Mouse (Mus musculus) heart, embryonic 14.5 days (tissue): ENCODE measurements at regions not wholly inside any gene's neighbourhood (a gene's known extent, or its start where the extent isn't known, plus 50 kb on each side); places are given as distances from the start of the nearest gene placed in this dataset.

Source experiments
- ATAC-seq: fragments of 200-750 bp; cut with Nextera tagmentation; 2 replicates; pipeline ENCODE4 v1.8.0; 2017; ENCODE audit warnings: low read depth, moderate TSS enrichment; ENCODE audit not compliant: insufficient number of reproducible peaks, insufficient read depth, low FRiP score
- H3K27ac ChIP-seq, 2 experiments: fragments of 200-500 bp in 1 of 2; fragments of 300-500 bp in 1 of 2; sonication (generic) in 1 of 2; replicated peaks in 1 of 2; 2 replicates each; pipeline ENCODE4 v1.5.1; 2012 to 2014; ENCODE audit warnings: low read depth in 2 of 2, low read length in 2 of 2, control low read depth in 1 of 2, mild to moderate bottlenecking in 1 of 2, mixed read lengths in 1 of 2; ENCODE audit not compliant: control insufficient read depth in 1 of 2, insufficient read depth in 1 of 2
- H3K27me3 ChIP-seq: fragments of 300-500 bp; sonication (generic); 2 replicates; pipeline ENCODE4 v1.6.1; 2014; ENCODE audit warnings: mild to moderate bottlenecking, low read length, control low read depth; ENCODE audit not compliant: control insufficient read depth, insufficient read depth
- H3K36me3 ChIP-seq: fragments of 300-500 bp; sonication (generic); 2 replicates; pipeline ENCODE4 v1.6.1; 2014; ENCODE audit warnings: mild to moderate bottlenecking, control low read depth, low read length, mixed read lengths; ENCODE audit not compliant: control insufficient read depth, insufficient read depth
- H3K4me1 ChIP-seq, 2 experiments: fragments of 200-500 bp in 1 of 2; fragments of 300-500 bp in 1 of 2; sonication (generic) in 1 of 2; 2 replicates each; pipeline ENCODE4 v1.6.1; 2012 to 2014; ENCODE audit warnings: low read length in 2 of 2, control low read depth in 1 of 2, mixed read lengths in 1 of 2; ENCODE audit not compliant: control insufficient read depth in 2 of 2, insufficient read depth in 2 of 2
- H3K4me2 ChIP-seq: fragments of 300-500 bp; sonication (generic); 2 replicates; pipeline ENCODE4 v1.6.1; 2014; ENCODE audit warnings: mild to moderate bottlenecking, low read length
- H3K4me3 ChIP-seq, 2 experiments: fragments of 200-500 bp in 1 of 2; fragments of 300-500 bp in 1 of 2; sonication (generic) in 1 of 2; 2 replicates each; pipeline ENCODE4 v1.5.1; 2012 to 2014; ENCODE audit warnings: low read length in 2 of 2, mild to moderate bottlenecking in 2 of 2, control low read depth in 1 of 2, low read depth in 1 of 2, moderate library complexity in 1 of 2; ENCODE audit not compliant: control insufficient read depth in 1 of 2, insufficient read depth in 1 of 2
- H3K9ac ChIP-seq: fragments of 300-500 bp; sonication (generic); 2 replicates; pipeline ENCODE4 v1.6.1; 2014; ENCODE audit warnings: mild to moderate bottlenecking, low read length
- H3K9me3 ChIP-seq: fragments of 300-500 bp; sonication (generic); 2 replicates; pipeline ENCODE4 v1.6.1; 2016; ENCODE audit warnings: low read length, control low read depth; ENCODE audit not compliant: control insufficient read depth
- WGBS: fragments of 180-500 bp; shearing (Covaris S2); extraction: QIAGEN DNeasy Blood & Tissue Kit; methylation state at CpG from one replicate; pipeline ENCODE4 v1.1.7; 2014; 5-methylcytosine and 5-hydroxymethylcytosine counted together

DNA sequence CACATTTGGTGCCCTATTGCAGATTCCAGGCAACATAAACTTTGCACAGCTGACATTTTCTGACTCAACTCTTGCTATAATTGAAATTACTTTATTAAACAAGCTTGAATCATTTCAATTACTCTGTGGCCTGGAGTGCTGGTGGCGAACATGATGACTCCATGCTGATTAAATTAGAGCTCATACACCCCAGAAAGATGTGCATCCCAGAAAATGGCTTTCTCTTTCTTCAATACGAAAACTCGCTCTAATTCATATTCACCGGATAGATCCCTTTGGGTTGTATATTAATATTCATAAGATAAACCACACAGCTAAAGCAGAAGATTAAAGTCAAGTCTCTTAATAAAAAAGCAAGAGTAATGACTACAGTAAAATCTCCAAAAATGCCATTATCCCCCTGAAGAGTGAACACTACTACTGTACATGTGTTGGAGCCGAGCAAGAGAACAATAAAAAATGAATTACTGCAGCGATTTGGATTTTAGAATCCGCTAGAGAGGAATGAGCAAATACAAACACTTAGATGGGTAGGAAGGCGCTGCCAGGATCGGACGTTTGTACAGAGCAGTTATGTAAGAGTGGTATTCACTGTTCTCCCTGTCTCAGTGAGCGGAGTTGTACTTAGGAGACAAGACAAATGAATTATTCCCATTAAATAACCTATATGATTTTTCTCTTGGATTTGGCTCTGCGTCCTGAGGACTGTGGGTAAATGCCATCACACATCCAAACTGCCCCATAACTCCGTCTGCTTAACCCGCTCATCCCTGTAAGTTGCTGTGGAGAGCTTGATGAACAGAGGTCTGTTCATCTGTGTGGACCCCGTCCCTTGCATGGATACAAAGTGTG, 264.5 kb upstream of the Igfbp7 start:
- H3K4me1 ChIP-seq: no peaks in the 10 kb centered on the region
- 86% methylated on average over 15 of the region's 15 CpGs for WGBS
- no peaks in the 10 kb centered on the region for H3K9me3 ChIP-seq
- ATAC-seq: no peak
- no peak overlapping the region for H3K9ac ChIP-seq
- H3K27ac ChIP-seq: no peak overlapping the region
- no peaks in the 10 kb centered on the region for H3K27me3 ChIP-seq
- no peak overlapping the region for H3K4me2 ChIP-seq
- H3K4me3 ChIP-seq: no peak overlapping the region
- no peaks in the 10 kb centered on the region for H3K36me3 ChIP-seq

GRCm38 (mm10) chr5:77663096-77663495, 255.3 kb upstream of the Igfbp7 start:
- Histone ChIP-seq H3K36me3 (no peaks in the 10 kb centered on the region), H3K9ac (no peak overlapping the region), H3K27me3 (no peaks in the 10 kb centered on the region), H3K9me3 (no peaks in the 10 kb centered on the region), H3K4me1 (no peaks in the 10 kb centered on the region), H3K4me3 (no peak overlapping the region), H3K4me2 (no peak overlapping the region), H3K27ac (no peak overlapping the region)
- ATAC-seq: no peak
- WGBS: 54% methylated on average over 3 of the region's 3 CpGs

DNA sequence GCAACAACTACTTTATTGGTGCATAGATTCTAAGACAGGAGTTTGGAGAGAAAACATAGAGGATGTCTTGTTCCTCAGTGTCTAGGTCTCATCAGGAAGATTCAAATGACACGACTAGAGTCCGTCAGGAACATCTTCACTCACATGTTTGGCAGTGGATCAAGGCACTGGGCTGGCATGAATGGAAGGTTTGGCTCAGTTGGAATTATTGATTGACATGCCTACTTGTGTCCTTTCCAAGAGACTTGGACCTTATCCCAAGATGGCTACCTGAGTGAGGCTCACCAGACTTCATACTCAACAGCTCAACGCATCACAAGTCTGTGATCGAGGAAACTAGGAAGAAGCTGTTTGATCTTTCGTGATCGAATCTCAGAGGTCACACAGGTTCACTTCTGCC, 251.2 kb upstream of the Igfbp7 start:
- H3K4me3 ChIP-seq: no peak overlapping the region
- 87% methylated on average over 6 of the region's 6 CpGs for WGBS
- no peak overlapping the region for H3K9ac ChIP-seq

DNA sequence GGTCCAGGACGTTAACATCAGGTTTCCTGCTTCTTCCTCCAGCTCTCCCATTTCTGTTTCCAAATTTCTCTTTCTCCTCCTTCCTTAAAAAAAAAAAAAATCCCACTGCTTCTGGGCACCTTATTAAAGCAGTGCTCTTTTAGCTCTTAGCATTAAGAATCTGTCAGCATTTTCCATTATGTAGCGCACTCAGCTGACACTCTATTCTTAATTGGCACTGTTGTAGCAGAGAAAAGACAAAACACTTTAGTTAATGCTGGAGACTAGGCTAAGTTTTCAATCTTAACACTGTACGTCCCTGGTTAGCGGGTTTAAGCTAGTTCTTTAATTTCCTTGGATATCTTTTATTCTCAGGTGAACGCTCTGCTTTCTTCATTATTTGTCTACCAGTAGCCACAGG, 236.8 kb upstream of the Igfbp7 start:
- Histone ChIP-seq H3K9ac (no peak overlapping the region), H3K36me3 (no peaks in the 10 kb centered on the region), H3K4me1 (no peaks in the 10 kb centered on the region), H3K9me3 (no peaks in the 10 kb centered on the region), H3K4me2 (no peak overlapping the region), H3K27ac (no peak overlapping the region), H3K4me3 (no peak overlapping the region), H3K27me3 (no peaks in the 10 kb centered on the region)
- no peak for ATAC-seq
- WGBS: 86% methylated on average over 5 of the region's 5 CpGs

More for the DNA sequence above, 251.2 kb upstream of the Igfbp7 start:
- Histone ChIP-seq H3K4me2 (no peak overlapping the region), H3K9me3 (no peaks in the 10 kb centered on the region), H3K4me1 (no peaks in the 10 kb centered on the region), H3K27me3 (no peaks in the 10 kb centered on the region), H3K27ac (no peak overlapping the region), H3K36me3 (no peaks in the 10 kb centered on the region)
- no peak for ATAC-seq

DNA sequence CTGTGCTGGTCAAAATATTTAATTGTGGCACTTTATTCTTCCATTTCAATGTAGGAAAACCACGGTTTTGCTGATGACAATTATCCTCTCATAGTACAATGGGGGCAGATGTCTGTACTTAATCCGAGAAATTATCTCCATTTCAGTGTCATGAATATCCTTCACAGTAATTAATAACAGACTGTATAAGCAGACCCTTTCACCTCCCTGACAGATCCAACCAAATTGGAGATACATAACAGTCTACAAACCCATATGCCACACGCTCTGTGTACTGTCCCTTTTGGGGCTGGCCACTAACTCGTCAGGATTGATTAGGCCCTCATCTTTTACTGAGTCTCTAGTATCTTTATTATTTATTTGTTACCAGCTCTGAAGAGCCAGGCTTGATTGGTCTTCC, 212.6 kb upstream of the Igfbp7 start:
- WGBS: 73% methylated on average over 4 of the region's 4 CpGs
- Histone ChIP-seq H3K9ac (no peak overlapping the region), H3K4me3 (no peak overlapping the region), H3K4me1 (no peaks in the 10 kb centered on the region), H3K4me2 (no peak overlapping the region), H3K9me3 (no peaks in the 10 kb centered on the region), H3K36me3 (no peaks in the 10 kb centered on the region), H3K27me3 (no peaks in the 10 kb centered on the region), H3K27ac (no peak overlapping the region)
- ATAC-seq: no peak

GRCm38 (mm10) chr5:77610496-77610895, 202.7 kb upstream of the Igfbp7 start:
- Histone ChIP-seq H3K9me3 (0 out of 2 replicates have a peak, but pooled peaks cover 4% of the 10 kb centered on the region), H3K4me1 (no peaks in the 10 kb centered on the region), H3K27ac (no peak overlapping the region), H3K4me3 (no peak overlapping the region), H3K36me3 (no peaks in the 10 kb centered on the region), H3K27me3 (no peaks in the 10 kb centered on the region), H3K4me2 (no peak overlapping the region), H3K9ac (no peak overlapping the region)
- no peak for ATAC-seq
- 85% methylated on average over 6 of the region's 6 CpGs for WGBS

DNA sequence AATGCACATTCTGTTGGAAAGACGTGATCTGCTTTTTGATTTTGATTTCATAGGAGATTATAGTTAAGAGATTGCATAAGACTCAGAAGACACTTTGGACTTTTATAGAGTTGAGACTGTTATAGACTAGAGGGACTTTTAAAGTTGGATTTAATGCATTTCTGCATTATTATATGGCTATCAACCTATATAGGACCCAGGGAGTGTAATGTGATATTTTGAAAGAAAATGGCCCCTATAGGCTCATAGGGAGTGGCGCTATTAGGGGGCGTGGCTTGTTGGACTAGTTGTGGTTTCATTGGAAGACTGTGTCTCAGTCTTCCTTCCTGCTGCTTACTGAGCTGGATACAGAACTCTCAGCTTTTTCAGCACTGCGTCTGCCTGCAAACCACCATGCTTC, 186.9 kb upstream of the Igfbp7 start:
- Histone ChIP-seq H3K4me2 (no peak overlapping the region), H3K9me3 (peaks cover 3% of the 10 kb centered on the region; the same call in 1 of the 2 replicates), H3K27me3 (no peaks in the 10 kb centered on the region), H3K4me1 (no peaks in the 10 kb centered on the region), H3K27ac (no peak overlapping the region), H3K9ac (no peak overlapping the region), H3K4me3 (no peak overlapping the region), H3K36me3 (no peaks in the 10 kb centered on the region)
- 79% methylated on average over 4 of the region's 4 CpGs for WGBS
- ATAC-seq: no peak

DNA sequence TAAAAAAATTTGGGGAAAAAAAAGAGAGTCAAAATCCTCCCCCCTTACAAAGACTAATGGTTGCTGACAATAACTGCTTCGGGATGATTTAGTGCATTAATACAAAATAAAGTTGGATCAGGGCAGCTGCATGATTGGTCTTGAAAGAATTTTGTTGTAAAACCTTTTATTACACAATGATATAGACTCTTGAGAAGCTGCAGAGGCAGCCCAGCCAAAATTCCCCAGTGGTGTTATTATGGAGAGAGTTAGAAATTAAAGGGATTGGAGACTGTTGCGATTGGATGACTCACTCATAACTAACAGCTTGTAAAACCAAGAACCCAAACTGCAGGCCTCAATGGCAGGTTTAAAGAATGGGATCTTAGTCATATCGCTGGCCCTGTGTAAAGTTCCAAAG, 181.4 kb upstream of the Igfbp7 start:
- H3K27ac ChIP-seq: no peak overlapping the region
- H3K9me3 ChIP-seq: peaks cover 3% of the 10 kb centered on the region; the same call in 1 of the 2 replicates
- ATAC-seq: no peak
- no peak overlapping the region for H3K4me2 ChIP-seq
- H3K27me3 ChIP-seq: no peaks in the 10 kb centered on the region
- H3K4me1 ChIP-seq: no peaks in the 10 kb centered on the region
- 78% methylated on average over 3 of the region's 3 CpGs for WGBS
- H3K4me3 ChIP-seq: no peak overlapping the region
- no peak overlapping the region for H3K9ac ChIP-seq
- H3K36me3 ChIP-seq: no peaks in the 10 kb centered on the region
